Mouse (Mus musculus): Measurements from ENCODE around the gene Ythdc1. TPM values are rescaled to one million over a fixed set of nuclear protein-coding genes. Genes with fewer than 3 reads are reported as not detected.

Ythdc1 gene
- 357 TPM for total RNA-seq (2023)

DNA sequence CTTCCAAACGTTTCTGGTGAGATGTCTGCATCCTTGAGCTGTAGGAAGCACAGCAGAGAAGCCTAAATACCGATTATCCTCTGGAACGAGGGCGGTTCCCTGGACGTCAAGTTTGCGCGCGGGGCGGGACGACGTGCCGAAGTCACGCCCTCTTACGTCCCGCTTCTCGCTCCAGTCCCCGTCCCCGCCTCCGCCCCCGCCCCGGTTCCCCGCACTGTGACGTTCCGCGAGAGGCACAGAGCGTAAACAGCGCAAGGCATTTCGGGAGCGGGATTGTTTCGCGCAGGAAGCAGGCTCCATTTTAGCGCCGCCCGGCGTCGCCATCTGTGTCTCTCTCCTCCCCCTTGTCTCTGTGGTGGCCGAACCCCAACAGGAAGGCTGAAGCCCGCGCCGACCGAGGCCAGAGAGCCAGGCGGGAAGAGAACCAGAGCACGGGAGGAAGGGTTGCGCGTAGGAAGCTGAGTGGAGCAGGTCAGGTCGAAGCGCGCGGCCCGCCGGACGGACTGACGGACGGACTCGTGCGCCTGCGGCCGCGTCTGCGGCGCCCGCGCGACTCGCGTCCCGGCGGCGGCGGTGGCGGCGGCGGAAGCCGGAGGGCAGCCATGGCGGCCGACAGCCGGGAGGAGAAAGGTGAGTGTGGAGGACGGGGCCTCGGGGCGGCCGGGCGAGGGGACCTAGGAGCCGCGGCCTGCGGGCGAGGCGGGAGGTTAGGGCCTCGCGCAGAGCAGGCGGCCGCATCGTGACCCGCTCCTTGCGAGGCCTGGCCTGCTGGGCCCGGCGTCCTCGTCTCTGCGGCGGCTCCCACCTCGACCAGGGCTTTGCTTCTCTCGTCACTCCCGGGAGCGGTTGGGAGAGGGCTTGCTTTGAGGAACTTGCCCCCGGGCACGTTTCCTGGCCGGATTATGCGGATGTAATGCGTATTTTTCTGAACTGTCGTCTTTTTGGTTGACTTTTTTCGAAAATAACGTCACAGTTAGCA lies at the start of gene Ythdc1:
Gene Ythdc1 (plus strand): TSS at position 260 of the 979 bp plus-strand sequence.

Other genes starting within 250 kb of the Ythdc1 start
- gene Tmprss11f, start 171.8 kb upstream of the Ythdc1 start, total RNA-seq (2023) = not detected
- gene Tmprss11b, start 127.9 kb upstream of the Ythdc1 start, total RNA-seq (2023) = not detected
- not detected for gene Tmprss11e, start 58.4 kb upstream of the Ythdc1 start, total RNA-seq (2023)
- gene Ugt2b34, start 102.7 kb downstream of the Ythdc1 start, total RNA-seq (2023) = not detected
- gene Ugt2b1, start 122.3 kb downstream of the Ythdc1 start, total RNA-seq (2023) = not detected
- not detected for gene Ugt2b35, start 196.6 kb downstream of the Ythdc1 start, total RNA-seq (2023)